Mouse (Mus musculus) spleen, postnatal 14 days (tissue): ENCODE measurements around the gene Skint2.

ENCODE experiments used
- DNase-seq, 2 experiments: peaks; one replicate each; pipeline ENCODE4 v3.0.0; 2021 to 2022; ENCODE audit warnings: low spot score in 2 of 2

The Skint2 gene

DNA sequence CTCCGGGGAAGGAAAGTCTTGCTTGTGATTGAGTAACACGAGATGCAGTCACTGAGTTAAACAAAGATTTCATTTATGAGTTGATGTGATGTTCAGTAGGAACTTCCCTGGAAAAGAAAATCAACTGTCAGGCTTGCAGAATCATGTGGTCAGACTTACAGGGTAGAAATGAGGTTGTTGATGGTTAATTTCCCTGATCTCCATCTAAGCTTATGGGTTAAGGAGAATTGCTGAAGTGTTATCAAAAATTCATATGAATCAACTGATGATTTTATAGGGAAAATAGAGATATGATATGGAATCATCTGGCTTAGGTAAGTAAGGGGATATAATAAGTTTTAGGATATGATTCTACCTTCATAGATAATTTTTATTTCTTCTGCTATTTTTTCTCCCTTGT, at the start of gene Skint2:
TSS of gene Skint2 (plus strand) at position 301 of the 400 bp plus-strand sequence.
- DNase-seq: no peak
